Mouse (Mus musculus) midbrain, embryonic 14.5 days (tissue): ENCODE results near the gene Rab31. TPM values are rescaled to one million over a fixed set of nuclear protein-coding genes. Genes with fewer than 3 reads are reported as not detected.

Source experiments
- ATAC-seq: fragments of 200-750 bp; cut with Nextera tagmentation; 2 replicates; pipeline ENCODE4 v1.8.0; 2017; ENCODE audit warnings: moderate number of reproducible peaks, moderate library complexity; ENCODE audit not compliant: low FRiP score, low TSS enrichment
- DNase-seq: peaks from one replicate; pipeline ENCODE4 v3.0.0-alpha.2; 2015
- H3K27ac ChIP-seq: fragments of 300-500 bp; sonication (generic); replicated peaks from 2 replicates; pipeline ENCODE4 v1.5.1; 2014; ENCODE audit warnings: mild to moderate bottlenecking, low read depth, low read length, moderate library complexity
- H3K27me3 ChIP-seq: fragments of 300-500 bp; sonication (generic); 2 replicates; pipeline ENCODE4 v1.6.1; 2014; ENCODE audit warnings: low read length, control low read depth, mixed read lengths; ENCODE audit not compliant: control insufficient read depth, insufficient read depth
- H3K36me3 ChIP-seq: fragments of 300-500 bp; sonication (generic); 2 replicates; pipeline ENCODE4 v1.6.1; 2014; ENCODE audit warnings: low read length, control low read depth; ENCODE audit not compliant: control insufficient read depth, insufficient read depth
- H3K4me1 ChIP-seq: fragments of 300-500 bp; sonication (generic); 2 replicates; pipeline ENCODE4 v1.6.1; 2014; ENCODE audit warnings: mild to moderate bottlenecking, antibody characterized with exemption, low read length, control low read depth; ENCODE audit not compliant: control insufficient read depth, insufficient read depth
- H3K4me2 ChIP-seq: fragments of 300-500 bp; sonication (generic); 2 replicates; pipeline ENCODE4 v1.6.1; 2014; ENCODE audit warnings: mild to moderate bottlenecking, low read length, moderate library complexity
- H3K4me3 ChIP-seq: fragments of 300-500 bp; sonication (generic); replicated peaks from 2 replicates; pipeline ENCODE4 v1.5.1; 2014; ENCODE audit warnings: low read depth, low read length
- H3K9ac ChIP-seq: fragments of 300-500 bp; sonication (generic); replicated peaks from 2 replicates; pipeline ENCODE4 v1.6.1; 2014; ENCODE audit warnings: mild to moderate bottlenecking, low read length, moderate library complexity
- H3K9me3 ChIP-seq: fragments of 300-500 bp; sonication (generic); 2 replicates; pipeline ENCODE4 v1.6.1; 2016; ENCODE audit warnings: low read length, control low read depth, mixed read lengths; ENCODE audit not compliant: control insufficient read depth
- whole genome bisulfite sequencing: fragments of 180-500 bp; shearing (Covaris S2); extraction: QIAGEN DNeasy Blood & Tissue Kit; methylation state at CpG from one replicate; pipeline ENCODE4 v1.1.7; 2014; 5-methylcytosine and 5-hydroxymethylcytosine counted together
- polyA plus RNA-seq: library from polyadenylated mRNA; unstranded; fragments of >200 nt; fragmentation: Nextera tagmentation; extraction: Ambion mirVana; gene quantifications from 2 replicates; pipeline ENCODE4 v1.2.1, GENCODE M21; 2014

The Rab31 gene
- polyA plus RNA-seq, 1 experiment from 2014 or later = 90.2 TPM

DNA sequence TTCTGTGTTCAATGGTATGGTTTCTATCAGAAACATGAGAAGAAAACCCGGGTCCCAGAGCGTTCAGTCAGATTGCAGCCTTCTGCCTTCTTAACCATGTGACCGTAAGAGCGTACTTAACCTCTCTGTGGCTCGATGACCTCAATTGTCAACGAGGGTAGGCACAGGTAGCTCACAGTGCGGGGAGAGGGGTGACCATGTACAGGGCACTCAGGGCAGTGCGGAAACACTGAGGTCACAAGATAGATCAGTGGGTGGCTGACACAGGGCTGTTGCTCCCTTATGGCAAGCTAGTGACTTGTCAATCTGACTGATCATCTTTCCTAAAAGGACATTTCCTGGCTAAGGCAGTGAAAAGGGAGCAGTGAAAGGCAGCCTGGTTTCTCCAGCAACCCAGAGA is 58.5 kb downstream of the Rab31 start:
- ATAC-seq (no peak; the same call in 1 of the 2 replicates), DNase-seq (no peak)
- Histone ChIP-seq H3K27ac (no peak overlapping the region), H3K4me3 (no peak overlapping the region), H3K4me1 (no peaks in the 10 kb centered on the region), H3K36me3 (peaks cover 11% of the 10 kb centered on the region), H3K9ac (no peak overlapping the region), H3K4me2 (no peak overlapping the region), H3K27me3 (no peaks in the 10 kb centered on the region), H3K9me3 (peaks cover 10% of the 10 kb centered on the region)
- 88% methylated on average over 8 of the region's 8 CpGs for WGBS

DNA sequence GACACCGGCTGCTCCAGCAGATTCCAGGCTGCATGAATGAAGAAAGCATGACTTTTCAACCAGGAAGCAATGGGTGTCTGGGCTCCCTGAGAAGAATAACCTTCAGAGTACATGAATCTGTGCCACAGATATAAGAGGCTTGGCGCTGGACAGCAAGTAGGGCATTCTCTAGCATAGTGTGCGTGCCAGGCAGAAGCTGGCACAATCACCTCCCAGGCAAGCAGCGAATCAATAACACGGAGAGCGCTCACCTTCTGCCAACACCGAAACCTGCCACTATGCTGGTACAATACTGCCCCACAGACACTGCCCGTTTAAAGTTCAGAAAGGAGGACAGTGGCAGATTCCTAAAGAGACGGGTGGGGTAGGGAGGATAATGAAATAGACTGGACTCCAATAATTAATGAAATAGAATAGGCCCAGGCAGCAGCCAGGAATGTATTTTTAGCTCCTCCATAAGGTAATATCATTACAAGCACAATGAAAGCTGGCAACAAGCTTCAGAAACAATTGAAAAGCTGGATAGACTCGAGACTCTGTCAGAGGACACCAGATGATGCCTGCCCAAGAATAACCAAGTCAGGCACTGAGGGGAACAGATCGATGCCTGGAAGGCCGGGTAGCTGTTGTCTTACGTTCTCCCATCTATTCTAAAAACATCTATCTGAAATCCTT is 59.6 kb downstream of the Rab31 start:
- H3K27me3 ChIP-seq = no peaks in the 10 kb centered on the region
- H3K4me3 ChIP-seq = no peak overlapping the region
- H3K27ac ChIP-seq = no peak overlapping the region
- H3K36me3 ChIP-seq = peaks cover 11% of the 10 kb centered on the region
- H3K9me3 ChIP-seq = peaks cover 10% of the 10 kb centered on the region
- ATAC-seq (no peak), DNase-seq (no peak)
- 96% methylated on average over 13 of the region's 13 CpGs for WGBS
- no peaks in the 10 kb centered on the region for H3K4me1 ChIP-seq
- H3K9ac ChIP-seq = no peak overlapping the region
- no peak overlapping the region for H3K4me2 ChIP-seq

DNA sequence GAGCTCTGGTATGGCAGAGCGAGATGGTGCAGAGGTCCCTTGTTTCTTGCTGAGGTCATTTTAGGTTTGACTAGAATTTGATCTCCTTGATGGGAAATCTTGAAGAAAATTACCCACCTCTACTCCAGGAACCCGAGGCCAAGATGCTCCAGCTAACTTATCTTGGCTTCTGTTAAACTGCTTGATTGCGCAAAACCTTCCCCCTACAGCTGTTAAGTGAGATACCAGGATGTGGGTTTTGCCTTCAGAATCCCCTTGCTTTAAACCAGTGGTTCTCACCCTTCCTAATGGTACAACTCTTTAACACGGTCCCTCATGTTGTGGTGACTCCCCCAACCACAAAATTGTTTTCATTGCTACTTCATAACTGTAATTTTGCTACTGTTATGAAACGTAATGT is 60.8 kb downstream of the Rab31 start:
- H3K36me3 ChIP-seq = peaks cover 7% of the 10 kb centered on the region
- no peak overlapping the region for H3K4me3 ChIP-seq
- H3K27me3 ChIP-seq = no peaks in the 10 kb centered on the region
- DNase-seq = no peak
- WGBS = 97% methylated on average over 5 of the region's 5 CpGs
- H3K9me3 ChIP-seq = peaks cover 10% of the 10 kb centered on the region
- ATAC-seq = no peak
- no peaks in the 10 kb centered on the region for H3K4me1 ChIP-seq
- H3K27ac ChIP-seq = no peak overlapping the region
- H3K9ac ChIP-seq = no peak overlapping the region
- H3K4me2 ChIP-seq = no peak overlapping the region

DNA sequence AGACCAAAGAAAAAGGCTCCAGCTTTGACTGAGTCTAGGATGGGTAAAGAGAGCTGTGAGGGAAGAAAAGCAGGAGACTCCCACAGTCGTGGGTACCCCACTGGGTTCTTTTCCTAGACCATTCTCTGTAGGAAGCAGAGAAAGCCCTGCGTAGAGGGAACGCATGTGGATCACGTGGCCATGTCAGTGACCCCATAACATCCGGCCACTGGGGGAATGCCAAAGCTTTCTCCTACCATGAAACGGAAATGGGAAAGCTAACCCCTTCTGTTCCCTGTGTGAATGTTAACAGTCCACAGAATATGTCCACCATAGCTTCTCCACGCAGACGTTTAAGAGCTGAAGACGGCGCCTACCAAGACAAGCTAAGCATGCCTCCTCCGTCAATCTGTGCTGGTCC is 62.0 kb downstream of the Rab31 start:
- Histone ChIP-seq H3K27ac (no peak overlapping the region), H3K36me3 (peaks cover 7% of the 10 kb centered on the region), H3K4me1 (no peaks in the 10 kb centered on the region), H3K4me2 (no peak overlapping the region), H3K9ac (no peak overlapping the region), H3K27me3 (no peaks in the 10 kb centered on the region), H3K9me3 (peaks cover 10% of the 10 kb centered on the region), H3K4me3 (no peak overlapping the region)
- ATAC-seq = no peak
- 92% methylated on average over 11 of the region's 11 CpGs for WGBS
- no peak for DNase-seq

DNA sequence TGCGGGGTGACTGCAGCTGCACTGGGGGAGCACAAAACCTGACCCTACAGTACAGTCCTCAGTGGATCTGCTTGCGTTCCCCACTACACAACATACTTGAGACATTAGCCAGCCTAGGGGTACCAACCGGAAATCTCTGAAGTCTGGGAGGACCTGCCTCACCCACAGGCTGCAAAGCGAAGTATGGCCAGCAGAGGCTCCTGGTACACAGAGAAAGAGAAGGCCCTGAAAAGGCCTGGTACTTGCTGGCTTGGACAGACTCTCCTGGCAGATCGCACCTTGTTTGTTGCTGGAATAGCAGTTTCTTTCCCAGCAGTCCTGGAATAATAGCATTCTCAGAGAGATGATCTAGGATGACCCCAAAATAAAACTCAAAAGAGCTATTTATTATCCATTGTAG is 66.3 kb downstream of the Rab31 start:
- H3K36me3 ChIP-seq = peaks cover 3% of the 10 kb centered on the region
- H3K4me3 ChIP-seq = no peak overlapping the region
- ATAC-seq = no peak
- 81% methylated on average over 5 of the region's 5 CpGs for WGBS
- peak; percentile 67 for DNase-seq
- H3K27ac ChIP-seq = no peak overlapping the region
- peaks cover 2% of the 10 kb centered on the region for H3K9me3 ChIP-seq
- no peak overlapping the region for H3K4me2 ChIP-seq
- H3K27me3 ChIP-seq = no peaks in the 10 kb centered on the region
- H3K4me1 ChIP-seq = peaks cover 9% of the 10 kb centered on the region
- no peak overlapping the region for H3K9ac ChIP-seq

DNA sequence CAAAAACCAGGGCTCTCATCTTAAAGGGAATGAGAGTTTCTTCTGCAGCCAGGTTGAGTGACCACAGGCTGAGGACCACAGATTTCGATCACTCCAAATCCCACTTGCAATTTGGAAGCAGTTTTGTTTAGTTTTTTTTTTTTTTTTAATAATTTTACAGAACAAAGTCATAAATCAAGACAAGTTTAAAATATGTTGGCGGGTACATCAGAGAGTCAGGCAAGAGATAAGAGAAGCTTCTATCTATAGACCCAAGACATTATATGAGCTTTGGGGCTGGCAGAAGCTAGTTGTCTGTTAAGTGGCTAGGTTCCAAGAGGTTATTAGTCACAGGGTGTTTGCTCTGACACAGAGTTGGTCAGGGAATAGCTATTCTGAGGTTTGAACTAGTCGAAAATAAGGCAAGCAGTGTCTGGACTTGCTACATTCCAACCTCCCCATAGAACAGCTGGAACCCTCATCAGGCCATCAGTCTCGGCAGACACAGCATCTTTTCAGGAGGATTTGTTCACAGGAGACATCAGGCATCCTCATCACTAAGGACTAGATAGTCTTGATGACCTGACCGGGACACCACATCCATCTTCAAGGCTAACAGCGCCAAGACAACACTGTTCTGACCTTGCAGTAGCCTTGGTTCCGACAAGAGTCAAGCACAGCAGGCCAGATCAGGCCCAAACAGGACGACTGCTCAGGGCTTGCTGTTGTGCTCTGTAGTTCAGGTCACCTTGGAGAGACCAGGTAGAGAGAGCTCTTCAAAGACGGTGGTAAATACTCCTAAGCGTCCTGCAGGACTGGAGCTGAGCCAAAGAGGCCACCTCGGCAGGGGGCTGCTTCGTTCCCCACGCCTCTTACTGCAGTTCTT is 68.8 kb downstream of the Rab31 start:
- WGBS = 89% methylated on average over 13 of the region's 13 CpGs
- Histone ChIP-seq H3K36me3 (no peaks in the 10 kb centered on the region), H3K9me3 (no peaks in the 10 kb centered on the region), H3K27ac (no peak overlapping the region), H3K4me1 (peaks cover 23% of the 10 kb centered on the region), H3K27me3 (no peaks in the 10 kb centered on the region), H3K9ac (no peak overlapping the region), H3K4me3 (no peak overlapping the region), H3K4me2 (no peak overlapping the region)
- ATAC-seq = no peak
- no peak for DNase-seq

DNA sequence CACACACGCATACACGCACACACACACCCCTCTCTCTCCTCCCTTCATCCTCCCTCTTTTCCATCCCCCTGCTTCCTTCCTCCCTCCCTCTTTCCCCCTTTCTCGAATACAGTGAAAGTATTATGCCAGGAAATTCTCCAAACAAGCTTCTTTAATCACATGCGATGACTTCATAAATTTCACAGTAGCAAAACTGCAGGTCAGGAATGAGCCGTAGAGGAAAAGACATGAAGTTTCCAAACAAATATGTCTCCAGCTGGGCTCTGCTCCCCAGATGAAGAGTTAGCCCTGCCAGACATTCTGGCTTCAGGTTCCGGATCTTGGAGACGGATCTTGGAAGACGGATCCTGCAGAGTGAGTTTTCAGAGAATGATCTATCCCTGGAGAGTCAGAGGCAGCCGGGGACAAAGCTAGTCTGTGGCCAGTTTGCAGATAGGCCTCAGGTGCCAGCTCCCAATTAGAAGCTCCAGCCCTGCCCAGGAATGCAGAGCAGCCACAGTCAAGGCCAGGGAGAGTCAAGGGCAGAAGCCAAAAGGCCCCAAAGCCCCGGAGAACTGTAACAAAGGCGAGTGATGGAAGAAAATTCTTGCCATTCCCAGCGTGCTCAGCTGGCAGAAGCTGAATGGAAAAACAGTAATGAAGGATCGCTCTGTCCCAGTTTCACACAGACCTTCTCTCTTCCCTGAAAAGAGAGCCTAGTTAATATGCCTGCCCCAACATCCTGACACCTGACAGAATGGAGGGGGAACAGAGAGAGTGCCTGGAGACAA is 70.6 kb downstream of the Rab31 start:
- Histone ChIP-seq H3K9me3 (no peaks in the 10 kb centered on the region), H3K36me3 (0 out of 2 replicates have a peak, but pooled peaks cover 6% of the 10 kb centered on the region), H3K27ac (peak overlapping the region; percentile 82), H3K27me3 (no peaks in the 10 kb centered on the region), H3K4me3 (no peak overlapping the region), H3K9ac (no peak overlapping the region), H3K4me2 (no peak overlapping the region), H3K4me1 (peaks cover 23% of the 10 kb centered on the region)
- ATAC-seq = peak; percentile 41; the same call in 1 of the 2 replicates
- peak; percentile 64 for DNase-seq
- 49% methylated on average over 13 of the region's 13 CpGs for WGBS

DNA sequence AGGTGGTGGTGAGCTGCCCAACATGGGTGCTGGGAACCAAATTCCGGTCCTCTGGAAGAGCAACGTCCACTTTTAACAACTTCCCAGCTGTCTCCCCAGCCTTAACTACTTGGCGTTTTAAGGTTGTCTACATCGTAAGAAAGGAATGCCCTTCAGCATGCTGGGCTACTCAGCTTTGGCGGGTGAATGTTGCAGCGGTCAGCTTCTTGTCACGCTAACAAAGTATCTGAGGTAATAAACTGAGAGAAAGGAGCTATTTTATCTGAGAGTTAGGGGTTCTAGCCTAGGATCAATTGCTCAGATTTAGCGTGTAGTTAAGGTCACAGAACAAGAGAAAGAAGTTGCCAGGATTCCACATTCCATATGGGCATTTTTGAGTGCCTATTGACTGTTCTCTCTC is 71.2 kb downstream of the Rab31 start:
- Histone ChIP-seq H3K27ac (peak overlapping the region; percentile 82), H3K4me2 (no peak overlapping the region), H3K4me3 (no peak overlapping the region), H3K36me3 (0 out of 2 replicates have a peak, but pooled peaks cover 6% of the 10 kb centered on the region), H3K27me3 (no peaks in the 10 kb centered on the region), H3K4me1 (peaks cover 23% of the 10 kb centered on the region), H3K9ac (no peak overlapping the region), H3K9me3 (no peaks in the 10 kb centered on the region)
- DNase-seq = no peak
- 89% methylated on average over 8 of the region's 8 CpGs for WGBS
- no peak for ATAC-seq
